Mouse (Mus musculus) erythroid progenitor cell, adult 5-6 weeks (primary cell): ENCODE results near the gene Tigd3. TPM values are rescaled to one million over a fixed set of nuclear protein-coding genes. Genes with fewer than 3 reads are reported as not detected.

ENCODE experiments used
- ATAC-seq: replicated peaks from 2 replicates; pipeline ENCODE4 v1.8.0; 2016; ENCODE audit warnings: moderate number of reproducible peaks, mild to moderate bottlenecking, moderate TSS enrichment, inconsistent platforms; ENCODE audit not compliant: poor library complexity, low FRiP score, severe bottlenecking
- total RNA-seq, 2 experiments: library from RNA; stranded (forward) in 1 of 2; stranded (reverse) in 1 of 2; fragments of 150-400 nt in 1 of 2; fragments of 186-747, 209-891 nt in 1 of 2; gene quantifications; 2 replicates each; pipeline versions ENCODE4 v1.2.3 to v1.2.4; 2015 to 2017; ENCODE audit warnings: low replicate concordance in 2 of 2

Gene Tigd3
- total RNA-seq, 2 experiments from 2014 or later = 3.8 to 8.2 TPM

- ATAC-seq = no peak
Measured at GRCm38 (mm10) chr19:5879735-5880134, 14.2 kb downstream of the Tigd3 start.

GRCm38 (mm10) chr19:5878916-5879315 is 15.0 kb downstream of the Tigd3 start:
- no peak for ATAC-seq

- no peak for ATAC-seq
Measured at GRCm38 (mm10) chr19:5878362-5878722, 15.6 kb downstream of the Tigd3 start.

- peak; percentile 36; the same call in 1 of the 2 replicates for ATAC-seq
Measured at GRCm38 (mm10) chr19:5877618-5878361, 16.2 kb downstream of the Tigd3 start, which contains the start of gene Slc25a45. TSS of gene Slc25a45 (plus strand) at chr19:5877808.

- peak; percentile 90 for ATAC-seq
Measured at GRCm38 (mm10) chr19:5874969-5875480, 18.9 kb downstream of the Tigd3 start, which contains the start of gene Frmd8. TSS of gene Frmd8 (minus strand) at chr19:5875274.

GRCm38 (mm10) chr19:5874391-5874968 is 19.5 kb downstream of the Tigd3 start:
- ATAC-seq = no peak

- no peak for ATAC-seq
Measured at GRCm38 (mm10) chr19:5872931-5873556, 20.9 kb downstream of the Tigd3 start.

- no peak for ATAC-seq
Measured at GRCm38 (mm10) chr19:5872528-5872927, 21.4 kb downstream of the Tigd3 start.

- no peak for ATAC-seq
Measured at GRCm38 (mm10) chr19:5871683-5872082, 22.3 kb downstream of the Tigd3 start.

GRCm38 (mm10) chr19:5871273-5871672 is 22.7 kb downstream of the Tigd3 start:
- no peak for ATAC-seq

- ATAC-seq = no peak
Measured at GRCm38 (mm10) chr19:5868096-5868495, 25.9 kb downstream of the Tigd3 start.

GRCm38 (mm10) chr19:5864710-5865398 is 29.1 kb downstream of the Tigd3 start:
- ATAC-seq = no peak

- ATAC-seq = no peak
Measured at GRCm38 (mm10) chr19:5863776-5864175, 30.2 kb downstream of the Tigd3 start.

GRCm38 (mm10) chr19:5862335-5863085 is 31.4 kb downstream of the Tigd3 start:
- 0 out of 2 replicates have a peak, but pooled peaks have one; percentile 21 for ATAC-seq

- ATAC-seq = no peak
Measured at GRCm38 (mm10) chr19:5856604-5857003, 37.3 kb downstream of the Tigd3 start.

GRCm38 (mm10) chr19:5852035-5852722 is 41.8 kb downstream of the Tigd3 start:
- ATAC-seq = no peak

- no peak for ATAC-seq
Measured at GRCm38 (mm10) chr19:5851481-5851971, 42.4 kb downstream of the Tigd3 start.

- no peak for ATAC-seq
Measured at GRCm38 (mm10) chr19:5850860-5851259, 43.1 kb downstream of the Tigd3 start.
